Mouse (Mus musculus) neutrophil, adult 5-6 weeks (primary cell): Measurements from ENCODE around the gene Cpd. TPM values are rescaled to one million over a fixed set of nuclear protein-coding genes. Genes with fewer than 3 reads are reported as not detected.

ENCODE experiments used
- ATAC-seq: fragments of 151-379, 151-347 bp; 2 replicates; pipeline ENCODE4 v1.8.0; 2017; ENCODE audit warnings: mild to moderate bottlenecking, moderate TSS enrichment; ENCODE audit not compliant: insufficient number of reproducible peaks, poor library complexity, low FRiP score, severe bottlenecking; ENCODE audit errors: extremely low read depth
- total RNA-seq: library from RNA; stranded (forward); fragments of 200-1000 nt; gene quantifications from 2 replicates; pipeline ENCODE4 v1.2.3, GENCODE M21; 2017

Gene Cpd
- total RNA-seq, 1 experiment from 2014 or later, result 107 TPM

DNA sequence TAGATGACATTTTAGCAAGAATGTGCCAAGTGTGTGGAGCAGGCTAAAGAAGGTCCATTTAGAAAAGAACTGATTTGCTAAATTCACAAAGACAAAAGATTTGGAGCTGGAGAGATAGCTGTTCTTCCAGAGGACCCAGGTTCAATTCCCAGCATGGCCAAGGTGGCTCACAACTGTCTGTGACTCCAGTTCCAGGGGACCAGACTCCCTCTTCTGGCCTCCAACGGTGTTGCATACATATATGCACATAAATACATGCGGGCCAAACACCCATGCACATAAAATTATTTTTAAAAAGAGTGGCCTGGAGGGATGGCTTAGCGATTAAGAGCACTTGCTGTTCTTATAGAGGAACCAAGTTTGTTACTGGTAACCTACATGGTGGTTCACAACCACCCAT is 4.7 kb upstream of the Cpd start:
- no peak for ATAC-seq

DNA sequence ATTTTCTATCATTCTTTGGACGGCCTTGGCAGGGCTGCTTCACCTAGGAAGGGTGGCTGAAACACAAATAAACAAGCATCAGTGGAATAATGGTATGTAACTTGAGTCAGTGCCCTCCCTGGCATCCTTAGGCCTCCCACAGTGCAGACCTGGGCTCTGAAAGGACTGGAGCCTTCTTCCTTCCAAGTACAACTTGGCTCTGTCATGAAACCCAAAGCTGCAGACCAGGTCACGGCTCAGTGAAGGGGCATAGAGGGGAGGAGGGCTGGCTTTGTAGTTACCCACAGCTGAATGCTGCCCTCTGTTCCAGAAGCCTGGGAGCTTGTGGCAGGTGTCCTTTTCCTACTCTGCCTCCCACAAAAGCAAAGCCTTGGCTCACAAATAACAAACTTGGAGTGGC is 2.8 kb upstream of the Cpd start:
- ATAC-seq, result no peak

DNA sequence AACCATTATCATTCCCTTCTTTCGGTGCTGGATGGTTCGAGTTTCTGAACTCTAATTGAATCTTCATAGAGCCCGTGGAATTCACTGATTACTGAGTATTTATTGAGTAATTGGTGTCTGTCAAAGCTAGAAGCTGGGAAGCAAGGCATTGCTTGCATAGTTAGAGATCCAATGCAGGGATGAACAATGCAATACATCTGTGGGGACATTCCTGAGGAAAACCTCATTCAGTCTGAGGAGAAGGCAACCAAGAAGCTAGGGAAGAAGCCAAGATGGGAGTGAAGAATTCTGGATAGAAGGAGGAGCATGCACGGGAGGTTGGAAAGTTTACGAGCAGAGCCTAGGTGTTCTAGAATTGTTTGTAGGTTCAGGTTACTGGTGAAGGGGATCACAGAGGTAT is 1.3 kb upstream of the Cpd start:
- no peak for ATAC-seq

- no peak for ATAC-seq
These were observed 536 bp upstream of the Cpd start for GRCm38 (mm10) chr11:76847354-76847753.

- peak; percentile 39 for ATAC-seq
These were observed 574 bp downstream of the Cpd start for GRCm38 (mm10) chr11:76846011-76846877.

DNA sequence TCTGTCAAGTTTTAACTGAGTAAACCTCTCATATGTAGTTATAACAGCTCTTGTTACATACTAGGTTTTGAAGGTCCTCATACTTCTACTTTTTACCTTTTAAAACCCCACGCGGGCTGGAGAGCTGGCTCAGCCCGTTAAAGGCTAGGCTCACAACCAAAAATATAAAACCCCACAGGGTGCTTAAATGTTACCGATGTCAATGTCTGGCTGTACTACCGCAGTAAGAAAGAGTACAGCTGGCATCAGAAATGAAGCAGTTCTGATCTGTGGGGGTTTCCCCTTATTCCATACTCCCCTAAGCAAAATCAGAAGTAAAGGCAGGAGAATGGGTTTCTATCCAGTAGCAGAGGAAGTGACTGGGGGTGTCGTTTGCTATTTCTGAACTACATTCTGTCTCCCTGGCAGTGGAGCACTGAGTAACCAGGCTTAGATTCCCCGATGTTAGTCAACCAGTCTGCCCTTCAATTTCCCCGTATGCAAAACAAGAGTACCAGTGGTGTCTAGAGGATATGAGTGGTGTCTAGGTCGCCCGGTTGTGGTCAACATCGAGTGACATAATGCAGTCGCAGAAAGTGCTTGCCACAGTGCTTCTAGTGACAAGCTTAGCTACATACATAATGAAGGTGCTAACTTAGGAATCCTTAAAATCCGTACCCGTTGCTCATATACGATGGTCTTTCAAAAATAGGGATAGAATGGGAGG is 1.4 kb downstream of the Cpd start:
- ATAC-seq, result peak; percentile 70

GRCm38 (mm10) chr11:76838573-76838972 is 8.2 kb downstream of the Cpd start:
- ATAC-seq, result no peak

DNA sequence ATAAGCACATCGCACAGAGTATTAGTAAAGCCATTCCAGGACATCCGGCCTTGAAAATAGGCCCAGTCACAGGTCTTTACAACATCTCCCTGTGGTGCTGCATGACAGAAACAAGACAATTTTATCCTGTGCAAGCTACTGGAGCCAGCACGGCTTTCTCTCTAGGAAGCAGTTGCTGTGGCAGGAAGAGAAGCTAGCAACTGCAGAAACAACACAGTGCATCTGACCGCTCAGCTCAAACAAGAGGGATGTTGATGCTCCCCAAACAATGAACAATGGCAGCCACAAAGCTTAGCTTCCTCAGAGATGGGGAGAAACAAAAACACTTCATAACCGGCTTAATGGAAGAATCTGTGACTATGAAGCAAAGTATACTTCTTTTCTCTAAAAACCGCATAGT is 10.5 kb downstream of the Cpd start:
- ATAC-seq, result no peak

DNA sequence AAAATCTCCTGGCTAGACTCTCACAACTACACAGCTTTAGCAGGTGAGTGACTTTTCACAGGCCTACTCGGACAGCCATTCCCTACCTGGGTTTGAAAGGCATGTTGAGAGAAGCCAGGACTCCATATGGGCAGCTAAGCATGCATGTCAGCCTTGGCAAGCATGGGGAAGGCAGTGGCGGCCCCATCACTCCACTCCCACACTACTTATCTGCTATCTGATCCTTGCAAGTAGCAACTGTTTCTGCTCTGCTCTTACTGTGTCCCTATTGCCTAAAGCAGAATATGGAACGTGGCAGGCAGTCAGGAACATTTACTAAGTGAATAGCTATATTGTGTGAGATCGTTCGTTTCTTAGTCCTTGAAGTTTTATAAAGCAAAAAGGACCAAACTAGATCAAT is 10.9 kb downstream of the Cpd start:
- ATAC-seq, result no peak

- ATAC-seq, result no peak
These were observed 12.2 kb downstream of the Cpd start for GRCm38 (mm10) chr11:76834665-76835064.

GRCm38 (mm10) chr11:76824885-76825265 is 21.9 kb downstream of the Cpd start:
- ATAC-seq, result no peak

DNA sequence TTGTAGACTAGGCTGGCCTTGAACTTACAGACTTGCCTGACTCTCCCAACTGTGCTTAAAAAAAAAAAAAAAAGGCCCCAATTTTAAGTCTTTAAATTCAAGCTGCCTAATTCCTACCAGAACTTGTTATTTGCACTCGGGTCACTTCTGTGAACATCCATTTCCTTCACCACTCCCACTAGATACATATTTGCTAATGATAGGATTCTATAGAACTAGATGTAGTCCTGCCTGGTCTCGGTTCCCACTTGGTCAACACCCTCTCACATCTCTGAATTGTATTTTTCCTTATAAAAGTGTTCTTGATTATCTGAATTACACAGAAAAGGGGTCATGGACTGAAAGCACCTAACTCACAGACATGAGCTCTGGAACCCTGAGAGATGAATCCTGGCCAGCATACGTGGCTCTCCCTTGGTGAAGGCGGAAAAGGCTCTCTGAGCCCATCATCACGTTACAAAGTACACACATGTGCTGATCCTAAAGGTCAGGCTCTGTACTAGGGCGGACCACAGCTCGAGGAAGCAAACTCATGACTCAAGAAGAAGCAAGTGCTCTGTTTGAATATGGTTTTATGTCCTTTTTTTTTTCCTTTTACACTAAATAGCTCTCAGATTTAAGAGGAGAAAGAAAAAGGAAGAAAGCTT is 22.5 kb downstream of the Cpd start:
- no peak for ATAC-seq

DNA sequence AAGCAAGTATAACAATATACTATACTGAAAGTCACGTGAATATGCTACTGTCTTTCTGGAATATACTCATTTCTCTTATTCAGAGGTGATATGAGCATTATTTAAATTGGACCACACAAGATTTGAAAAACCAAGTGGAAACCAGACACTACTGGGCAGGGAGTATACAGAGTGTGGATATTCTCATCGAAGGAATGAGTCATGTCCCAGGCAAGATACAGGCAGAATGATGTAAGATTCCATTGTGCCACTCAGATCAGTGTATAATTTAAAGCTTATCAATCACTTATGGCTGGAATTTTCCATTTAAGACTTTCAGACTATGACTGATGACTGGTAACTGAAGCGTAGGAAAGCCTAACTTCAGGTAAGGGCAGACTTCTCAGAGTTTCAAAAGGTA is 23.2 kb downstream of the Cpd start:
- no peak for ATAC-seq

- no peak for ATAC-seq
These were observed 25.5 kb downstream of the Cpd start for GRCm38 (mm10) chr11:76821353-76821752.

DNA sequence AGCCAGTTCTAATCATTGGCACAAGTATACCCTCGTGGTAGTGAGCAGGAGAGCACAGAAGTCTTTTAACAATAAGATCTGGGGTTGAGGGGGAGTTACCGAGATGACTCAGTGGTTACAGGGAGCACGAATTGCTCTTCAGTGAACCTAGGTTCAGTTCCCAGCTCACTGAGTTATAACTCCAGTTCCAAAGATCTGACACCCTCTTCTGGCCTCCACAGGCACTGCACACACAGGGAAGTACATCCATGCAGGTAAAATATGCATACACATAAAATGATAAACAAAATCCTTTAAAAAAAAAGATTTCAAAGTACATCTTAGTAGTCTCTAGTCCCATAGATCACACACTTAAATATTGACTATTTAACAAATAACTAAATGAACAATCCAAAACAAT is 29.2 kb downstream of the Cpd start:
- no peak for ATAC-seq

DNA sequence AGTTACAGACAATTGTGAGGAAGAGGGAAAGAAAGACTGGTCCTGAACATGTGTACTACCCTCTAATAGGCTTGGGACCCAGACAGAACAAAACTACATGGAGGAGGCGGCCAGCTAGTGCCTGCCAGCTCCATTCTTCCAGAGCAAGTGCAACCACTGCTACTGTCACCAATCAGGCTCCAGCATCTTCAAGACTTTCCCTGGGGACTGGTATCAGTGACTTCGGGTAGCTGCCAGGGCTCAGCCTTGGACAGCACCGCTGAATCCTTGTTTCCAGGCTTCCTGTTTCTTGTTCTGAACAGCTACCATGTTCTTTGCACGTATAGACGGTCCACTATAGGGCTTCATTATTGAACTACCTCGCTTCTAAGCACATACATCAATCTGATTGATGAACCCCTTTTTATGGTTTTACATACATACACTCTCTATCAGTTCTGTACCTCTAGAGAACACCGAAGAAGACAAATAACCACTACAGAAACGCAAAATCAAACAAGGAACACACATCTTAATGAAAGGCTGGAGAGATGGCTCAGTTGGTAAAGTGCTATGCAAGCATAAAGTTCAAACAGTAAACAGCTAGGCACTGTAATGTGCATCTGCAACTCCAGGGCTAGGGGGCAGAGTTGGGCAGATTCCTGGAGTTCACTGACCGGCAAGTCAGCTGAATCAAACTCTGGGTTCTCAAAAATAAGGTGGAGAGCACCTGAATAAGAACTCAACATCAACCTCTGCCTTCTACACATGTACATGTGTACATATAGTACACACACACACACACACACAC is 35.9 kb downstream of the Cpd start:
- ATAC-seq, result no peak

DNA sequence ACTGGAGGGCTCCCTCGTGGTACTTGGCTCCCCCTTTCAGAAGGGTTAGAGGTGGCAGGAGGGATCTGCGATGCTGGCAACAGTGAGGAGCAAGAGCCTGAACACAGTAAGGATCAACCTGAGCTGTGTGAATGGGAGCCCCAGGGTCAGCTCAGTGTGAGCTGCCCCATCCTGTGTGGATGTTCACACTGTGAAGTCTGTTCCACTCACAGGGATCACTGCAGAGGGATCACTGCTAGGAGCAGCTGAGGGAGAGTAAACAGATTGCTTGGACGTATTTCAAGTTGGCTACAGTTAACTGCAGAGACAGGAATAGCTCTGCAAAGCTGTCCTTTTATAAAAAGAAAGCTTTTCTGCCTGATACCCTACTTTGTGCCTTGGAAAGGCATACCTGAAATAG is 37.4 kb downstream of the Cpd start:
- ATAC-seq, result no peak

- ATAC-seq, result no peak
These were observed 38.3 kb downstream of the Cpd start for GRCm38 (mm10) chr11:76808550-76808949.

- no peak for ATAC-seq
These were observed 39.7 kb downstream of the Cpd start for GRCm38 (mm10) chr11:76807007-76807679.
